Mouse (Mus musculus): Measurements from ENCODE around the gene Trpv2. TPM values are rescaled to one million over a fixed set of nuclear protein-coding genes. Genes with fewer than 3 reads are reported as not detected.

Gene Trpv2
- total and polyA plus RNA-seq, 3 experiments, result 22.5 to 67.3 (median 48.4) TPM

- Histone ChIP-seq H3K4me1 (ENCODE audit: insufficient read depth, low read depth, low read length) (peaks cover 9% of the 10 kb centered on the region; the same call in 1 of the 2 replicates), H3K27me3 (ENCODE audit: insufficient read depth, low read length) (peaks cover 35% of the 10 kb centered on the region), H3K36me3 (replicated peaks) (no peaks in the 10 kb centered on the region), H3K4me3 (ENCODE audit: low read depth, low read length) (no peak overlapping the region), H3K9me3 (replicated peaks) (0 out of 2 replicates have a peak, but pooled peaks cover 2% of the 10 kb centered on the region)
- DNase-seq (ENCODE audit: low spot score) (no peak), ATAC-seq (ENCODE audit: extremely low read depth, insufficient number of reproducible peaks, low FRiP score, poor library complexity, severe bottlenecking) (no peak)
- TF ChIP-seq GATA2 (IDR thresholded peaks at IDR 0.05; ENCODE audit: borderline replicate concordance, low read depth, low read length) (no peak), CTCF (IDR thresholded peaks at IDR 0.05; ENCODE audit: low read depth, low read length) (no peak), POLR2AphosphoS5 (IDR thresholded peaks at IDR 0.05; ENCODE audit: insufficient replicate concordance, low read depth, low read length) (no peak), TAL1 (conservative IDR thresholded peaks at IDR 0.05; ENCODE audit: low read depth, low read length) (no peak), GATA1 (IDR thresholded peaks at IDR 0.05; ENCODE audit: borderline replicate concordance, low read length) (no peak)
Measured at GRCm38 (mm10) chr11:62614876-62615410, 40.7 kb downstream of the Trpv2 start.

DNA sequence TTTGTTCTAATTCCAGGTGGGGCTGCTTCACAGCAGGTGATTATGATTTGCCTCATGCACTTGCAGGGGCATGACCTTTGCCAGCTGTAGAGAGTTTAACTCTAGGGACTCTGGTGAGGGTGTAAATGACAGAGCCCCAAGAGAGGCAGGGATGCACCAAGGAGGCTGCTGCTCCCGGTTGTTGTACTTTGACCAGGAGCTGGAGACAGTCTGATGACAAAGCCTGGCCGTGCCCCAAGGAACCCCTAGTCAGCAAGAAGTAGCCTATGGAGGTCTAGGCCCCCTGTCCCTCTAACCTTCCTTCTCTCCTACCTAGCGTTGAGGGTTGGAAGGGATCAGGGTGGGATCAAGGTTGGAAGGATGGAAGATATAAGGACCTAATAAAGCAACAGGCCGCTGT lies 41.2 kb downstream of the Trpv2 start:
- peaks cover 39% of the 10 kb centered on the region for H3K27me3 ChIP-seq (ENCODE audit: insufficient read depth, low read length)
- no peaks in the 10 kb centered on the region for H3K36me3 ChIP-seq (replicated peaks)
- 0 out of 2 replicates have a peak, but pooled peaks cover 2% of the 10 kb centered on the region for H3K9me3 ChIP-seq (replicated peaks)
- TF ChIP-seq GATA1 (IDR thresholded peaks at IDR 0.05; ENCODE audit: borderline replicate concordance, low read length), result no peak
- no peak for TF ChIP-seq POLR2AphosphoS5 (IDR thresholded peaks at IDR 0.05; ENCODE audit: insufficient replicate concordance, low read depth, low read length)
- TF ChIP-seq TAL1 (conservative IDR thresholded peaks at IDR 0.05; ENCODE audit: low read depth, low read length), result no peak
- TF ChIP-seq CTCF (IDR thresholded peaks at IDR 0.05; ENCODE audit: low read depth, low read length), result no peak
- TF ChIP-seq GATA2 (IDR thresholded peaks at IDR 0.05; ENCODE audit: borderline replicate concordance, low read depth, low read length), result no peak
- DNase-seq (ENCODE audit: low spot score), result no peak
- ATAC-seq (ENCODE audit: extremely low read depth, insufficient number of reproducible peaks, low FRiP score, poor library complexity, severe bottlenecking), result no peak
- peaks cover 9% of the 10 kb centered on the region; the same call in 1 of the 2 replicates for H3K4me1 ChIP-seq (ENCODE audit: insufficient read depth, low read depth, low read length)
- H3K4me3 ChIP-seq (ENCODE audit: low read depth, low read length), result no peak overlapping the region

DNA sequence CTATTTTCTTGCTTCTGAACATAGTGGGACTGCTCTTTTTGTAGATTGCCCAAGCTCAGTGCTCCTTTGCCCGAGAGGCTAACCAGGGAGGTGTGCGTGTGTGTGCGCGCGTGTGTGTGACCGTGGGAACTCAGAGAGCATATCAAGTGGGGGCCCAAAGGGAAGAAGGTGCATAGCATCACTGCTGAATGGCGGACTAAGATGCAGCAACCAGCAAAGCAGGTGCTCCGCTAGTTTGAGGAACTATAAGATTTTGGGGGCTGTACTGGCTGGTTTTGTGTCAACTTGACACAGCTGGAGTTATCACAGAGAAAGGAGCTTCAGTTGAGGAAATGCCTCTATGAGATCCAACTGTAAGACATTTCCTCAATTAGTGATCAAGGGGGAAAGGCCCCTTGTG lies 46.8 kb downstream of the Trpv2 start:
- no peak for DNase-seq (ENCODE audit: low spot score)
- no peaks in the 10 kb centered on the region for H3K4me1 ChIP-seq (ENCODE audit: insufficient read depth, low read depth, low read length)
- ATAC-seq (ENCODE audit: extremely low read depth, insufficient number of reproducible peaks, low FRiP score, poor library complexity, severe bottlenecking), result no peak
- peaks cover 44% of the 10 kb centered on the region for H3K27me3 ChIP-seq (ENCODE audit: insufficient read depth, low read length)
- TF ChIP-seq CTCF (IDR thresholded peaks at IDR 0.05; ENCODE audit: low read depth, low read length), result no peak
- no peak for TF ChIP-seq GATA2 (IDR thresholded peaks at IDR 0.05; ENCODE audit: borderline replicate concordance, low read depth, low read length)
- TF ChIP-seq POLR2AphosphoS5 (IDR thresholded peaks at IDR 0.05; ENCODE audit: insufficient replicate concordance, low read depth, low read length), result no peak
- no peak for TF ChIP-seq TAL1 (conservative IDR thresholded peaks at IDR 0.05; ENCODE audit: low read depth, low read length)
- no peak for TF ChIP-seq GATA1 (IDR thresholded peaks at IDR 0.05; ENCODE audit: borderline replicate concordance, low read length)
- H3K4me3 ChIP-seq (ENCODE audit: low read depth, low read length), result no peak overlapping the region
- H3K9me3 ChIP-seq (replicated peaks), result 0 out of 2 replicates have a peak, but pooled peaks cover 2% of the 10 kb centered on the region
- H3K36me3 ChIP-seq (replicated peaks), result no peaks in the 10 kb centered on the region

- DNase-seq (ENCODE audit: low spot score) (no peak), ATAC-seq (ENCODE audit: extremely low read depth, insufficient number of reproducible peaks, low FRiP score, poor library complexity, severe bottlenecking) (no peak)
- Histone ChIP-seq H3K4me1 (ENCODE audit: insufficient read depth, low read depth, low read length) (no peaks in the 10 kb centered on the region), H3K9me3 (replicated peaks) (0 out of 2 replicates have a peak, but pooled peaks cover 1% of the 10 kb centered on the region), H3K4me3 (ENCODE audit: low read depth, low read length) (no peak overlapping the region), H3K27me3 (ENCODE audit: insufficient read depth, low read length) (peaks cover 44% of the 10 kb centered on the region), H3K36me3 (replicated peaks) (no peaks in the 10 kb centered on the region)
- TF ChIP-seq CTCF (IDR thresholded peaks at IDR 0.05; ENCODE audit: low read depth, low read length) (no peak), GATA1 (IDR thresholded peaks at IDR 0.05; ENCODE audit: borderline replicate concordance, low read length) (no peak), GATA2 (IDR thresholded peaks at IDR 0.05; ENCODE audit: borderline replicate concordance, low read depth, low read length) (no peak), POLR2AphosphoS5 (IDR thresholded peaks at IDR 0.05; ENCODE audit: insufficient replicate concordance, low read depth, low read length) (no peak), TAL1 (conservative IDR thresholded peaks at IDR 0.05; ENCODE audit: low read depth, low read length) (no peak)
Measured at GRCm38 (mm10) chr11:62621586-62622283, 47.4 kb downstream of the Trpv2 start.

GRCm38 (mm10) chr11:62622850-62623249 lies 48.6 kb downstream of the Trpv2 start:
- Histone ChIP-seq H3K4me1 (ENCODE audit: insufficient read depth, low read depth, low read length) (no peaks in the 10 kb centered on the region), H3K4me3 (ENCODE audit: low read depth, low read length) (no peak overlapping the region), H3K27me3 (ENCODE audit: insufficient read depth, low read length) (peaks cover 52% of the 10 kb centered on the region), H3K9me3 (replicated peaks) (no peaks in the 10 kb centered on the region), H3K36me3 (replicated peaks) (no peaks in the 10 kb centered on the region)
- ATAC-seq (ENCODE audit: extremely low read depth, insufficient number of reproducible peaks, low FRiP score, poor library complexity, severe bottlenecking) (no peak), DNase-seq (ENCODE audit: low spot score) (no peak)
- TF ChIP-seq TAL1 (conservative IDR thresholded peaks at IDR 0.05; ENCODE audit: low read depth, low read length) (no peak), GATA2 (IDR thresholded peaks at IDR 0.05; ENCODE audit: borderline replicate concordance, low read depth, low read length) (no peak), GATA1 (IDR thresholded peaks at IDR 0.05; ENCODE audit: borderline replicate concordance, low read length) (no peak), CTCF (IDR thresholded peaks at IDR 0.05; ENCODE audit: low read depth, low read length) (no peak), POLR2AphosphoS5 (IDR thresholded peaks at IDR 0.05; ENCODE audit: insufficient replicate concordance, low read depth, low read length) (no peak)
